Mouse (Mus musculus): ENCODE measurements around the gene Aagab.

Aagab gene

DNA sequence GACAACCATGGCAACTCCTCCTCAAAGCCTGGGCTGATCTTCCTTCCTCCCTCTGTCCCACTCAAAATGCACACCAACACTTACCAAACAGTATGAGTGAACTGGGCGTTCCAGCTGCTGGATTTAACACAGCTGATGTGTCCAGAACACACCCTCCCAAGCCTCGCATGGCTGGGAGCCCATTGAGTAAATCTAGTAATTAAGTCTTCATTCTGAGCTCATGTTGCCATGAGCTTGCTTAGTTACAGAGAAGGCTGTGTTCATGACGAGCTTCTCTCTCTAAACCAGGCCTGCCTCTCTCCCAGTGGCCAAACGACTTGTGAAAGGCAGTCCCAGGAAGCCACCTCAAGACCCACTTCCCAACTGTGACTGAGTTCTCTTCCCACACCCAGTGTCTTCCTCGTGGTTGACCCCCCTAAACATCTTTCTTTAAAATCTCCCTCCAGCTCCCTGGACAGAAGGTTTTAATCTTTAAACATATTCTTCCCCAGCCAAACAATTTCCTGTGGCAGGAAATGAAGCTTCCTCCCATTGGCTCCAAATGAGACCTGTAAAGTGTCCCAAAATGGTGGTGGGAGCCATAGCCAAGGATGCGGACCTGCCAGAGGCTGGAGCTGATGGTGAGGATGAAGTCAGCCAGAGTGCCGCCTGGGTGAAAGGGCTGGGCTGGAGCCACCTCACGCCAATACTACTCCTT lies 70.5 kb downstream of the Aagab start:
- DNase-seq (ENCODE audit: low read depth, low spot score): no peak

DNA sequence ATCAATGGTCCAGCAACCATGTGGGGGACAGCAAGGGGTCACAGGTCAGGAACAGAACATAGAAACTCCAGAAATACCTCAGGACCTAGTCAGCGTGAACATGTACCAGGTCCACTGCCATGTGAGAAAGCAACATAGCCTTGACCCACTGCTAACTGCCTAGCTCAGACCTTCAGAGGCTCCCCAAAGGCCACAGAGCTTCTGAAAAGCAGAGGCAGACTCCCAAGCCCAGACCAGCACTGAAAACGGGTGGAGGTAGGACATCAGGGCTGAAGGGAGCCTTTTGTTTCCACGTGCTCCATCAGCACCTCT lies 71.0 kb downstream of the Aagab start:
- no peak for DNase-seq (ENCODE audit: low read depth, low spot score)

DNA sequence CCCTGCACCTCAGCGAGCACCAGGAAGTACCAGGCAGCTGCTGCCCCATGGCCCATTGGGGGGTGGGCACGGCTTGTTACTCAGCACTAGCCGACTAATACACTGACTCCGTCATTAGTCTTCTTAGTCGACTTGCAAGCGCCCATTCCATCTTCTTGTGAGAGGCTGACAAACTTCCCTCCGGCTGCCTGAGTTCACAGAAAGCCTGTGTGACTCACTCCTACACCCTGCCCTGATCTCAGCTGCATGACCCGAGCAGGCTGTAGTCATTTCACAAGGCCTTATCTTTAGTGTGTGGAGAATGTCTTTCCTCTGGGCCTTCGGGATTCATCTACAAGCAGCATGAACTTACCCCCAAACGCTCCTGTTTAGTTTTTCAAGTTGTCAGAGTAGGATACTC lies 72.2 kb downstream of the Aagab start:
- no peak for DNase-seq (ENCODE audit: low read depth, low spot score)

DNA sequence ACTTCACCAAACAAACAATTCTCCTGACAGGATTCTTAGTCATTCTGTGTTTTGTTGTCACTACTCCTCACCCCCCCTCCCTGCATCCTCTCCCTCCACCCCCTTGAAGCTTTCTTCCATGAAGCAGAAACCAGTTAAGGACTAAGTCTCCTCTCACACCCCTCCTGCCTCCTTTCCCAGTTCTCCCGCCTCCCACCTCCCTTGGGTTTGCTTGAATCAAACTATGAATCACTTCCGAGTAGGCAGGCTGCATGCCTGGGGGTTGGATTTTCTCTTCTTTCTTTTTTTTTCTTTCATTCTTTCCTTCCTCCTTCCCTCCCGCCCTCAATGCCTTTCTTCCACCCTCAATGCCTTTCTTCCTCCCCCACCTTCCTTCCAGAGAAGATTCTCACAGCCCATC lies 75.2 kb downstream of the Aagab start:
- DNase-seq (ENCODE audit: low read depth, low spot score): no peak

DNA sequence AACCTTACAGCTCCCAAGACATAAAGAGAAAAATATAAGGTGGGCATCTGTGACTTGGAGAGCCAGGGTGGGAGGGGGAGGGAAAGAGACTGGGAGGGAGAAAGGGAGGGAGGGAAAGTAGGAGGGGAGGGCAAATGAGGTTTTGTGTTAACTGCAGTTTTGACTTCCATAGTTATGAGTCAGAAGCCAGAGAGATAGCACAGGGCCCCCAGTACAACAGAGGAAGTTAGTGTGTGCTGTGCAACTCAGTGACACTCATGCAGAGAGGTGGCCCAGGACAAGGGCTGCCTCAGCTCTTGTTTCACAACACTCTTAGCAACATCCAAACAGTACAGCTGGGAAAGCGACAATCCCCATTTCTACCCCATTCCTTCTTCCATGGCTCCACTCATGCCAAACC lies 75.6 kb downstream of the Aagab start:
- no peak for DNase-seq (ENCODE audit: low read depth, low spot score)

DNA sequence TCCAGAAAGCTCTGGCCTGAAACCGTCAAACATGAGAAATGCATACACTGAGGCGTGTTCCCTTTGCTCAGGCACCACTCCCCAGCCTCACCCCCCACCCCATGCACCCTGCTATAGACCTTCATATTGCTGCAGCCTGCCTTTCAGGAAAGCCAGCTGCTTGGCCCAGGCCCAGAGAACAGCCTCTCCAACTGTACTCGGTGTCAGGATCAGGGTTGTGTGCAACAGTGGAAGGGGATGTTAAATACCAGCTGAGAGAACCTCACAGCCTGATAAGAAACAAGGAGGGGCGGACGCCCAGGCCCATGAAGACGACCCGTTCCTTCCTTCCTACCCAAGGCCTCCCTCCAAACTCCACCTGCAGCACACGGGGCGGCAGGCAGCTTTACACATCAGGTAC lies 79.8 kb downstream of the Aagab start:
- no peak for DNase-seq (ENCODE audit: low read depth, low spot score)

DNA sequence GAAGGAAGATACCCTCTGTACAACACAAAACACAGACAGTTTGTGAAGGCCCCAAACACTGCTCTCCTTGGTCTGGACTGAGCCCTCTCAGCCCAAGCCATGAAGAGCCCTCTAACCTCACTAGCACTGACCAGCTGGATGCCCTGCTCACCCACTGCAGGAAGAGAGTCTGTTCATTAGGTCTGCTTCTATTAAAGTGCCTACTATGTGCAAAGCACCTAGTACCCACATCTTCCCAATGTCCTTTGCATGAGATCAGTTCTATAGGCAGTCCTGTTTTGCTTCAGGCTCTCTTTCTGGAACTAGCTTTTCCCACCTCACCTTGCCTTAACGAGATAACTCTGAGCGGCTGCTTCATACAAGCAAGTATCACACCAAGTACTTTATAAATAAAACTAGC lies 80.5 kb downstream of the Aagab start:
- DNase-seq (ENCODE audit: low read depth, low spot score): no peak

DNA sequence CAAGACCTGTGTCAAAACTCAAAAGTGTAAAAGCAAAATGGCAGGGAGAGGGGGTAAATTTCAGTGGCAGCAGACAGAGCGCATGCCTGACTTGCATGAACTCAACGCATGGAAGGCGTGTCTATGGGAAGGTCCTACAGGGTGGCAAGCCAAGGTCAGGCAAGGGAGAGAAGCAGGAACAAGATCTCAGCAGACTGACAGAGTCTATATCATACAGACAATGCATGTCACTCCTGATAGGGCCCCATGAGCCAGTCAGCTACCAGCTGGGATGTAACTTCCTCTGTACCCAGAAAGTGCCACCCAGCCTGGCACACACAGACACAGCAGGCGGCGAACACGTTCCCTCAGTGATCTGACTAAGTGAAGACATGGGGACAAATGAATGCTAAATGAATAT lies 81.8 kb downstream of the Aagab start:
- no peak for DNase-seq (ENCODE audit: low read depth, low spot score)

DNA sequence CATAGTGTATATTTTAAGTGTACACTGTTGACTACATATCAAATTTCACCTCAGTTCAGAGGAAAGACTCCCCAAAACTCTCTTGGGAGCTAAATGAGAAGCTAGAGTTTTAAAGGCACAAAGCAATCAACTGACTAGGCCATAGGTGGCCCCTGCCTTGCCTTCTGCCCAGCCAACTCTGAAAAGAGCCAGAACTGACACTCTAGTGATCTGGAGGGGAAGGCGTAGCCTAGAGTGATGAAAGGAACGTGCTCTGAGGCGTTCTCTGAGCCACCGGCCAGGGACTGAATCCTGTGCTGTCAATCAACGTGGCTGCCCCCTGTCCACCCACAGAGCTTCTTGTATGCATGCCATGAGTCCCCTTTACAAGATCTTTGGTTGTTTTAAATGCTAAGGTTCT lies 82.9 kb downstream of the Aagab start:
- no peak for DNase-seq (ENCODE audit: low read depth, low spot score)

DNA sequence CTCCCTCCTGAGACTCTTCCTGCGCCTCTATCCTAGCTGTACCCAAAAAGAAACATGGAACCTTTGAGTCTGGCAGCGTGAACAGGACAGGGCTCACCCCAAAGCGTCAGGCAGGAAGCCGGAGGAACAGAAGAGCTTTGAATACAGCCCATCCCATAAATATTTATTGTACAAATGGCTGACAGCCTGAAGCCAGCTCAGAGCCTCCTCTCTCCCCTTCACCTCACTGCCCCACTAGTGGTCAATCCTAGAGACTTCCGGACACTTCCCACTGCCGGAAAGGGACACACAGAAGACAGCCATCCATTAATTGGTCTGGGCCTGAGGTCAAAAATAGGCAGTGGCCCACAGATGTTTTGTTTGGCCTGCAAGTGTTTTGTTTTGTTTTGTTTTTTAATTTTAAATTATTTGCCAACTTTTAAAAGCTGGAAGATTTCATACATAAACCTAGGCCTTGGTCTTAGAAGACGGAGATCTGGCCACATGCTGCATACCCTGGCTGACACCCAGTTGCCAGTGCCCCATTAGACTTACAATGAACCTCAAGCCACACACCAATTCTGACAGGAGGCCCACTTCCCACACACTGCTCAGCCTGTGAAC lies 85.1 kb downstream of the Aagab start:
- no peak for DNase-seq (ENCODE audit: low read depth, low spot score)

DNA sequence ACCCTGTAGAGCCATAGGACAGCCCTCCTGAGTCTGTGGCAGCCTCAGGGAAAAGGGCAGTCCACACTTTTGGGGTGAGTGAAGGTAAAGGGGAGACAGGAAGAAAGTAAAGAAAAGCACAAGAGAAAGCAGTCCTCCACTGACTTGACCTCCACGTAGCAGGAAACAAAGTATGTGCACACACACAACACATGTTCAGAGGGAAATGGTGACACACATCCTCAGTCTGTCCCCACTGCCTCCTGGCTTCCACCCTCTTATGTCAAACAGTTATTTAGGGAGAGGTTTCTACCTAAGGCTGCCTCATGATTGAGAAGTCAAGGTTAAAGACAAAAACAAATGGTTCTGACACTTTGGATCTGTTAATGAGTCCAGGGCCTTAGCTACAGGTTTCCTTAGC lies 88.1 kb downstream of the Aagab start:
- DNase-seq (ENCODE audit: low read depth, low spot score): no peak

DNA sequence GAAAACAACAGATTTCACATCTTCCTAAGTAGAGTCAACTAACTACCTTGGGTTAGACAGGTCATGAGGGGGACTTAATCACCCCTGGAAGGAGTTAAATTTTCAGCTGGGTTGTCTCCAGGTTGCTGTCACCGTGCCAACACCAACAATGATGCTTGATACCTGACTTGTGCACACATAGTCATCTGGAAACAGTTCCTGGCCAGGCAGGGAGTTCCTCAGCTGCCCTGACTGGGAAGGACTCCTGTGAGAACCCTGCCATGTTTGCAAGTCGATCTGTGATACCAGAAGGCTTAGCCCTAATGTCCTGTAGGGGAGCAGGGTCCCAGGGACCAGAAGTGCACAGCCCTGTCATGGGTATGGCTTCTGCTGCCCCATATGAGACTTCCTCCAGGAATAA lies 89.5 kb downstream of the Aagab start:
- DNase-seq (ENCODE audit: low read depth, low spot score): no peak
